Mouse (Mus musculus): ENCODE measurements around the gene Foxn2. TPM values are rescaled to one million over a fixed set of nuclear protein-coding genes. Genes with fewer than 3 reads are reported as not detected.

Gene Foxn2
- total RNA-seq, 2 experiments from 2014 or later, result 28.1 to 34.3 TPM

DNA sequence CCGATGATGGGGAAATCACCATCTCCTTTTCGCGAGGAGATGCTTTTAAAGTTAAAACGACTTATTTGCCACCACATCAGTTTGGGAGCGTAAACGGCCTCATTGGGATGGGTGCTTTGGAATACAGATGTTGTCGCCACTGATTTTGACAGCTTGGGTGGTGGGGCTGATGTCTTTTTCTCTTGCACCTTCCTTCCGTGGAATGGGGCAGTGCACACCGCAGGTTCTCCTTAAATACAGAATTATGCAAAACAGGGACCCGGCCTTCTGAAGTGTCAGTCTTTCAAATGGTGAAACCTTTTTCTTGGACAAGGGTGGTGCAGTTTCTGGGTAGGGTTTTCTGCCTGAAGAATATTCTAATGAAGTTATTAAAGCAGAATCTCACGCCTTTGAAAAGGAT is 90.2 kb downstream of the Foxn2 start:
- no peak for ATAC-seq (replicated peaks; ENCODE audit: low FRiP score, low TSS enrichment, poor library complexity, severe bottlenecking)

DNA sequence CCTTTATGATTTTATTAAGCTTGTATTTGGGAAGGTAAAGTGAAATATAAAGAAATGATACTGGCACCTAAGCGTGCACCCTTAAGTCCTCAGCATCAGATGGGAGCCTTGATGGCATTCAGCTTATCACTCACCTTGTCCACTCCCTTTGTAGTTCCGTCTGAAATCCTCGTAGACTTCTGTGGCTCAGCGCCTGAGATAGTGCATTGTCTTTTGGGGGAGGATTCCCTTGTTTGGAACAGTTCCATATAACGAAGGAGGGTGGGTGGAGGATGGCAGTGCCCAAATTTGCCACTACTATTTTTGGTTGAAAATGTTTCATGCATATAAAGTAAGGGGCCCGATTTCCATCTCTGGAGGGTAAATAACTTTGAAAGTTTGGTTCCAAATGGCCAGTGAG is 90.7 kb downstream of the Foxn2 start:
- ATAC-seq (replicated peaks; ENCODE audit: low FRiP score, low TSS enrichment, poor library complexity, severe bottlenecking), result no peak

GRCm38 (mm10) chr17:88537842-88538430 is 97.4 kb downstream of the Foxn2 start:
- no peak for ATAC-seq (replicated peaks; ENCODE audit: low FRiP score, low TSS enrichment, poor library complexity, severe bottlenecking)

Other genes starting within 250 kb of the Foxn2 start
- gene Ppp1r21, start 89.4 kb downstream of the Foxn2 start, total RNA-seq (2014; fragmentation: Nextera tagmentation), result 46.2 and 47.1 TPM in 2 replicates
- 28.0 and 29.1 TPM in 2 replicates for gene Ppp1r21, start 89.4 kb downstream of the Foxn2 start, total RNA-seq (2017)
- 1.2 TPM in 1 of 2 replicates, not detected in the other for gene Ston1, start 157.0 kb downstream of the Foxn2 start, total RNA-seq (2014; fragmentation: Nextera tagmentation)
- not detected in 2 replicates for gene Ston1, start 157.0 kb downstream of the Foxn2 start, total RNA-seq (2017)
- gene Gtf2a1l, start 227.9 kb downstream of the Foxn2 start, total RNA-seq (2014; fragmentation: Nextera tagmentation), result not detected in 2 replicates
- gene Gtf2a1l, start 227.9 kb downstream of the Foxn2 start, total RNA-seq (2017), result not detected in 2 replicates